Mouse (Mus musculus) gastrocnemius, adult 2 months (tissue): ENCODE data around the gene Yif1a. TPM values are rescaled to one million over a fixed set of nuclear protein-coding genes. Genes with fewer than 3 reads are reported as not detected.

Experiments
- DNase-seq: peaks from one replicate; pipeline ENCODE4 v3.0.0; 2022
- H3K27ac ChIP-seq: fragments of 200-600 bp; 2 replicates; pipeline ENCODE4 v1.8.1; 2022; ENCODE audit warnings: mild to moderate bottlenecking
- H3K4me3 ChIP-seq: fragments of 200-600 bp; 2 replicates; pipeline ENCODE4 v1.8.1; 2022; ENCODE audit warnings: mild to moderate bottlenecking, moderate library complexity
- CTCF ChIP-seq: fragments of 200-600 bp; IDR thresholded peaks from 2 replicates; pipeline ENCODE4 v1.8.1; 2022; ENCODE audit warnings: antibody characterized with exemption, mild to moderate bottlenecking, moderate library complexity
- intact Hi-C: fragments of 180-260 bp; cut with DNase I; formaldehyde crosslinking; loops from one replicate; pipeline ENCODE4 v1.15.1; 2025
- total RNA-seq, 2 experiments: library from RNA; stranded (reverse); gene quantifications; 2 replicates each; pipeline ENCODE4 v1.2.3; 2021

Gene Yif1a
- total RNA-seq, 2 experiments from 2014 or later = 41.2 to 53.8 TPM

- intact Hi-C loops = loop anchor here (2.0 kb wide), 1 partner anchor 21 kb away; no protein-coding TSS in a partner anchor
- peak overlapping the region; percentile 84 for H3K4me3 ChIP-seq
- DNase-seq = peak; percentile 91
- peak overlapping the region; percentile 86 for H3K27ac ChIP-seq
- TF ChIP-seq CTCF = peak; percentile 96; the same call in 1 of the 2 replicates
Measured at GRCm38 (mm10) chr19:5117494-5118383, 29.4 kb downstream of the Yif1a start.

- H3K27ac ChIP-seq = peak within 1 kb of the TSS; percentile 86
- no peak for TF ChIP-seq CTCF
- intact Hi-C loops = no loop called here
Measured at GRCm38 (mm10) chr19:5118384-5118698, 30.0 kb downstream of the Yif1a start, which contains the start of gene Klc2. Gene Klc2, minus strand, starts transcription at chr19:5118560.

GRCm38 (mm10) chr19:5122492-5122891 lies 34.2 kb downstream of the Yif1a start:
- intact Hi-C loops = no loop called here
- TF ChIP-seq CTCF = no peak
- H3K27ac ChIP-seq = no peak overlapping the region

More at GRCm38 (mm10) chr19:5118384-5118698, 30.0 kb downstream of the Yif1a start, which contains the start of gene Klc2:
- DNase-seq = no peak
- H3K4me3 ChIP-seq = peak within 1 kb of the TSS; percentile 84

GRCm38 (mm10) chr19:5123241-5123640 lies 34.9 kb downstream of the Yif1a start:
- no peak for TF ChIP-seq CTCF
- no peak overlapping the region for H3K4me3 ChIP-seq
- no peak for DNase-seq
- intact Hi-C loops = no loop called here
- no peak overlapping the region for H3K27ac ChIP-seq

More at GRCm38 (mm10) chr19:5122492-5122891, 34.2 kb downstream of the Yif1a start:
- no peak overlapping the region for H3K4me3 ChIP-seq
- no peak for DNase-seq

GRCm38 (mm10) chr19:5124055-5124614 lies 35.8 kb downstream of the Yif1a start:
- no peak for DNase-seq
- Histone ChIP-seq H3K4me3 (no peak overlapping the region), H3K27ac (no peak overlapping the region)
- intact Hi-C loops = no loop called here
- no peak for TF ChIP-seq CTCF

GRCm38 (mm10) chr19:5129770-5130169 lies 41.4 kb downstream of the Yif1a start:
- TF ChIP-seq CTCF = peak; percentile 50
- no peak for DNase-seq
- no peak overlapping the region for H3K4me3 ChIP-seq
- intact Hi-C loops = loop anchor here (5.0 kb wide), 1 partner anchor 37 kb away; no protein-coding TSS in a partner anchor
- H3K27ac ChIP-seq = no peak overlapping the region

GRCm38 (mm10) chr19:5131237-5131636 lies 42.9 kb downstream of the Yif1a start:
- no peak overlapping the region for H3K27ac ChIP-seq
- TF ChIP-seq CTCF = no peak
- intact Hi-C loops = loop anchor here (5.0 kb wide), 1 partner anchor 39 kb away; no protein-coding TSS in a partner anchor
- DNase-seq = no peak
- H3K4me3 ChIP-seq = no peak overlapping the region

- peak; percentile 73 for TF ChIP-seq CTCF
- intact Hi-C loops = loop anchor here (2.0 kb wide), 1 partner anchor 23 kb away; no protein-coding TSS in a partner anchor
- peak; percentile 45 for DNase-seq
- no peak overlapping the region for H3K4me3 ChIP-seq
- no peak overlapping the region for H3K27ac ChIP-seq
Measured at GRCm38 (mm10) chr19:5139640-5140039, 51.3 kb downstream of the Yif1a start.

Other genes starting within 250 kb of the Yif1a start
- gene Ccs, start 249.2 kb upstream of the Yif1a start, total RNA-seq = 10 to 100 TPM; 17.4 to 24.8 TPM
- not detected for gene Ccdc87, start 249.2 kb upstream of the Yif1a start, total RNA-seq
- gene Ctsf, start 233.4 kb upstream of the Yif1a start, total RNA-seq = 10 to 100 TPM; 24.8 to 41.9 TPM
- over 10,000 TPM in 1 of 2 experiments, 1,000 to 10,000 TPM in 1; 5,071 to 10,315 TPM for gene Actn3, start 210.6 kb upstream of the Yif1a start, total RNA-seq
- 1 to 10 TPM; 2.0 to 2.6 TPM for gene Zdhhc24, start 209.9 kb upstream of the Yif1a start, total RNA-seq
- gene Bbs1, start 181.9 kb upstream of the Yif1a start, total RNA-seq = 1 to 10 TPM; 1.5 to 2.1 TPM
- gene Dpp3, start 160.3 kb upstream of the Yif1a start, total RNA-seq = 10 to 100 TPM; 11.2 to 16.6 TPM
- gene Peli3, start 145.4 kb upstream of the Yif1a start, total RNA-seq = 1 to 10 TPM; 1.5 to 2.1 TPM
- gene Mrpl11, start 126.4 kb upstream of the Yif1a start, total RNA-seq = 10 to 100 TPM; 59.3 to 64.5 TPM
- gene Npas4, start 98.2 kb upstream of the Yif1a start, total RNA-seq = under 1 TPM in 1 of 2 experiments, not detected in 1; 0.13 TPM
- 1 to 10 TPM; 6.0 to 8.6 TPM for gene Slc29a2, start 64.7 kb upstream of the Yif1a start, total RNA-seq
- 10 to 100 TPM; 20.0 to 22.4 TPM for gene B4gat1, start 49.7 kb upstream of the Yif1a start, total RNA-seq
- gene AC124502.3, start 49.6 kb upstream of the Yif1a start, total RNA-seq = under 1 TPM; 0.46 to 0.59 TPM
- gene Brms1, start 47.2 kb upstream of the Yif1a start, total RNA-seq = 10 to 100 TPM; 14.7 to 15.1 TPM
- 1 to 10 TPM in 1 of 2 experiments, under 1 TPM in 1; 0.99 to 1.3 TPM for gene Rin1, start 38.1 kb upstream of the Yif1a start, total RNA-seq
- gene Cd248, start 20.5 kb upstream of the Yif1a start, total RNA-seq = 10 to 100 TPM in 1 of 2 experiments, 1 to 10 TPM in 1; 9.5 to 15.1 TPM
- gene Tmem151a, start 3.0 kb upstream of the Yif1a start, total RNA-seq = not detected
- under 1 TPM in 1 of 2 experiments, not detected in 1; 0.17 TPM for gene Cnih2, start 10.0 kb downstream of the Yif1a start, total RNA-seq
- gene Rab1b, start 18.5 kb downstream of the Yif1a start, total RNA-seq = 100 to 1,000 TPM; 112 to 128 TPM
- gene Klc2, start 30.0 kb downstream of the Yif1a start, total RNA-seq = 10 to 100 TPM; 54.7 to 56.9 TPM
- gene Pacs1, start 184.6 kb downstream of the Yif1a start, total RNA-seq = 1 to 10 TPM; 5.2 to 8.5 TPM
- gene Sf3b2, start 206.9 kb downstream of the Yif1a start, total RNA-seq = 10 to 100 TPM; 66.5 to 78.9 TPM
- under 1 TPM in 1 of 2 experiments, not detected in 1; 0.11 TPM for gene Gal3st3, start 209.8 kb downstream of the Yif1a start, total RNA-seq
- gene Catsper1, start 247.2 kb downstream of the Yif1a start, total RNA-seq = not detected